Mouse (Mus musculus): ENCODE results near the gene Pgrmc2. TPM values are rescaled to one million over a fixed set of nuclear protein-coding genes. Genes with fewer than 3 reads are reported as not detected.

Gene Pgrmc2
- total and polyA plus RNA-seq, 3 experiments, result 23.2 to 52.8 TPM; not detected in 1

DNA sequence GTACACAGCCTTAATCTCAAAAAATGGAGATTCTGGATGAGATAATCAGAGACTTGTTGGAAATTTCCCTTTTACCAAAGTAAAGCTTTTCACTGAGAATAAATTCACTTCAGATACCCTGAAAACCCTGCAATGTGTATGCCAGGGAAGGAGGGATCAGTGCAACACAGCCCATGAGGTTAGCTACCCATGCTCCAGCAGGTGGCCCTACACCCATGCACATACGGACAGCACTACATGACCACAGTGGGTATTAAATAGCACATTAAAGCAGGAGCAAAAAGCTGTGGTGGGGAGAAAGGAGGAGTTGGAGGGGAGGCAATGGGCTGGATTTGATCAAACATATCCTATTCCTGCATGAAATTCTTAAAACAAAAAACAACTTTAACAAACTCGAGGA lies 12.3 kb downstream of the Pgrmc2 start:
- Histone ChIP-seq H3K9me3 (replicated peaks; ENCODE audit: insufficient read depth, low read length) (no peaks in the 10 kb centered on the region), H3K36me3 (ENCODE audit: control insufficient read depth in 1 of 2, insufficient read depth in 2 of 2, low read length in 2 of 2) (no peaks in the 10 kb centered on the region; a peak in 2 of 4 replicates)

DNA sequence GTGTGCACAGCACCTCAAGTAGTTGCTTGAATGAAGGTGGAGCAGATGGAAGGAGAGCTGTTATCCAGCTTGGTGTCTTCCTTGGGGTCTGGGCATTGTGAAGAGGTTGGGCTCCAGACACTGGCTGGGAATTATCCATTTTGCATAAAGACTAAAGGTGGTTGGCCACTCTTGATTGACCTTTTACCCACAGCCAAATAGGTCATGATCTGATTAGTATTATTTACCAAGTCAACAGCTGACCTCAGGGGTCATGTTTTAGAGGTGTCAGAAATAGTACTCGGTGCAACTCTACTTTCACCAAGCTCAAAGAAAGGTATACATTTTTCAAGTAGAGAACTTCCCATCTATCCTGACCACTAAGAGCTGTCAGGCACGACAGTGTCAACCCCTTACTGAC lies 17.5 kb downstream of the Pgrmc2 start:
- Histone ChIP-seq H3K9me3 (replicated peaks; ENCODE audit: insufficient read depth, low read length) (no peaks in the 10 kb centered on the region), H3K27ac (ENCODE audit: control insufficient read depth, low read depth, low read length) (no peak overlapping the region), H3K79me2 (ENCODE audit: control insufficient read depth, insufficient read depth, low read length, poor library complexity) (no peaks in the 10 kb centered on the region), H3K36me3 (ENCODE audit: control insufficient read depth in 1 of 2, insufficient read depth in 2 of 2, low read length in 2 of 2) (no peaks in the 10 kb centered on the region; a peak in 2 of 4 replicates), H3K27me3 (ENCODE audit: control insufficient read depth in 1 of 2, insufficient read depth in 2 of 2, low read length in 2 of 2) (no peaks in the 10 kb centered on the region), H3K4me3 (ENCODE audit: control insufficient read depth in 1 of 2, insufficient read depth in 1 of 2, low read depth in 2 of 2, low read length in 2 of 2) (no peak overlapping the region), H3K4me1 (ENCODE audit: control insufficient read depth in 1 of 2, insufficient read depth in 2 of 2, low read length in 2 of 2) (no peaks in the 10 kb centered on the region), H3K9ac (ENCODE audit: control insufficient read depth, low read depth, low read length, poor library complexity, severe bottlenecking) (no peak overlapping the region)
- no peak for DNase-seq (ENCODE audit: low read depth, low spot score)
- TF ChIP-seq RCOR1 (IDR thresholded peaks at IDR 0.05; ENCODE audit: low read depth, low read length) (no peak), KAT2A (conservative IDR thresholded peaks at IDR 0.05; ENCODE audit: low read depth, low read length) (no peak), MEF2A (IDR thresholded peaks at IDR 0.05; ENCODE audit: extremely low read depth, insufficient replicate concordance, low read depth, low read length, poor library complexity, severe bottlenecking) (no peak), EP300 (IDR thresholded peaks at IDR 0.05; ENCODE audit: low read depth in 1 of 2, low read length in 2 of 2) (no peak)

More for the DNA sequence above, 12.3 kb downstream of the Pgrmc2 start:
- H3K4me1 ChIP-seq (ENCODE audit: control insufficient read depth in 1 of 2, insufficient read depth in 2 of 2, low read length in 2 of 2), result no peaks in the 10 kb centered on the region
- no peak overlapping the region for H3K27ac ChIP-seq (ENCODE audit: control insufficient read depth, low read depth, low read length)
- peaks cover 22% of the 10 kb centered on the region for H3K79me2 ChIP-seq (ENCODE audit: control insufficient read depth, insufficient read depth, low read length, poor library complexity)
- no peak overlapping the region for H3K9ac ChIP-seq (ENCODE audit: control insufficient read depth, low read depth, low read length, poor library complexity, severe bottlenecking)
- no peak for DNase-seq (ENCODE audit: low read depth, low spot score)
- no peak for TF ChIP-seq TAL1 (IDR thresholded peaks at IDR 0.05; ENCODE audit: low read length)
- TF ChIP-seq ZMIZ1 (IDR thresholded peaks at IDR 0.05; ENCODE audit: low read depth, low read length), result no peak
- no peak for TF ChIP-seq CHD2 (IDR thresholded peaks at IDR 0.05; ENCODE audit: low read length)
- TF ChIP-seq RCOR1 (IDR thresholded peaks at IDR 0.05; ENCODE audit: low read depth, low read length), result no peak
- no peak for TF ChIP-seq SMC3 (IDR thresholded peaks at IDR 0.05; ENCODE audit: low read depth, low read length)
- no peak for TF ChIP-seq MAFK (IDR thresholded peaks at IDR 0.05; ENCODE audit: borderline replicate concordance, low read depth, low read length)
- TF ChIP-seq POLR2A (IDR thresholded peaks at IDR 0.05; ENCODE audit: control insufficient read depth in 1 of 2, insufficient read depth in 1 of 2, low read depth in 1 of 2, low read length in 2 of 2, poor library complexity in 1 of 2), result no peak
- no peak for TF ChIP-seq MXI1 (IDR thresholded peaks at IDR 0.05; ENCODE audit: low read depth, low read length)
- TF ChIP-seq POLR2AphosphoS2 (IDR thresholded peaks at IDR 0.05; ENCODE audit: low read length), result no peak
- TF ChIP-seq E2F4 (IDR thresholded peaks at IDR 0.05; ENCODE audit: borderline replicate concordance, low read depth, low read length), result no peak
- TF ChIP-seq ZC3H11A (IDR thresholded peaks at IDR 0.05; ENCODE audit: low read depth, low read length), result no peak
- no peak for TF ChIP-seq MYB (IDR thresholded peaks at IDR 0.05; ENCODE audit: low read depth, low read length)
- no peak for TF ChIP-seq MAX (IDR thresholded peaks at IDR 0.05; ENCODE audit: low read length)
- no peak for TF ChIP-seq USF1 (IDR thresholded peaks at IDR 0.05; ENCODE audit: low read depth, low read length)
- TF ChIP-seq SIN3A (IDR thresholded peaks at IDR 0.05; ENCODE audit: low read length), result no peak
- TF ChIP-seq ETS1 (IDR thresholded peaks at IDR 0.05; ENCODE audit: low read depth, low read length), result no peak
- TF ChIP-seq ELF1 (IDR thresholded peaks at IDR 0.05; ENCODE audit: low read depth, low read length), result no peak
- TF ChIP-seq MAZ (IDR thresholded peaks at IDR 0.05; ENCODE audit: low read depth, low read length), result no peak
- no peak overlapping the region for H3K4me3 ChIP-seq (ENCODE audit: control insufficient read depth in 1 of 2, insufficient read depth in 1 of 2, low read depth in 2 of 2, low read length in 2 of 2)
- H3K27me3 ChIP-seq (ENCODE audit: control insufficient read depth in 1 of 2, insufficient read depth in 2 of 2, low read length in 2 of 2), result no peaks in the 10 kb centered on the region

Measured in MEL (cell line).